Mouse (Mus musculus) frontal cortex, postnatal 25 days (tissue): ENCODE results near the gene Pithd1.
A peak's percentile ranks its signal among the peaks of the same experiment; 100 is the strongest.

Experiments used
- DNase-seq, 2 experiments: peaks; one replicate each; pipeline ENCODE4 v3.0.0; 2022; ENCODE audit warnings: low spot score in 2 of 2

Pithd1 gene

DNA sequence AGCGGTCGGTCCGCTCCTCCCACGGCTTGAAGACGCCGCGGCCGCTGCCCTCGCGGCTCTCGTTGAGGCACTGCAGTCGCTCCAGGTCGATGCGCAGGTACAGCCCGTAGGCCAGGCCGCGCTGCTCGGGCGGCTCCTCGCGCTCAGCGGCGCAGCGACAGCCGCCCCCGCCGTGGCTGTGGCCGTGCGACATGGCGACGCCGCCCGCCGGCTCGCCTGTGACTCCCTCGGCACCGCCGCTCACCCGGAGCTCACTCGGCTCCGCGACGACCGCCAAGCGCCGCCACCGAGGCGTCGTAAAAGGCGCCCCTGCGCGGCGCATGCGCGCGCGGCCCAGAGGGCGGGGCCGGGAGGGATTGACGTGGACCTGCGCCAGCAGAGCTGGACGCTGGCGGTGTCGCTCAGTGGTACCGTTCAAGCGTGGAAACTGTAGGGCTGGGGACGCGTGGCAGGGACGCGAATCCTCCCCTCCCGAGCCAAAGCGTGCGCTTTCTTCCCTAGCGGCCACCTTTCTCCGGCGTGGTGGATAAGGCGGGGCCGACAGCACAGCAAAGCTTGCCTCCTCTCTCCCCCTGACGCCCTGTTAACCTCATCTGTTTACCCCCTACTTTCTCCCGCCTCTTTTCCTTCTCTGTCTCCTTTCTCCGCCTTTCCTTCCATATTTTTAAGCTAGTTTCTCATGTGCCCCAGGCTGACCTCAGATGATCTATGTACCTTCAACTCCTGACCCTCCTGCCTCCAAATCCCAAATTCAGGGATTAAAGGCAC is at the start of gene Pithd1:
TSS of gene Pithd1 (minus strand) at position 322 of the 768 bp plus-strand sequence.
- DNase-seq = peak; percentile 81 to 88

DNA sequence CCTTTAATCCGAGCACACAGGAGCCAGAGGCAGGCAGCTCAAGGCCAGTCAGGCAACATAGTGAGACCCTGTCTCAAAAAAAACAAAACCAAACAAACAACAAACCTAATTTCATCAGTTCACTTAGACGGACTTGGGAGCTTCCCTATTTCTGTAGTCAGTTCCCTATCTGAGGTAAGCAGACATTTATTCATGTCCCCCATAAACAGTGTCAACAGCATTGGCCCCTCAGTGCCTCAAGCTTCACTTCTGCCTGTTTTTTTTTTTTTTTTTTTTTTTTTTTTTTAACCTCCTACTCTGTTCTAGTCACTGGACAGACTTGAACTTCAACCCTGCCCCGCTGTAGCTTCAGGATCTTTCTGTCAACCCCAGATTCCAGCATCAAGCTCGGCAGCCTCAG is 48.0 kb upstream of the Pithd1 start:
- no peak for DNase-seq

DNA sequence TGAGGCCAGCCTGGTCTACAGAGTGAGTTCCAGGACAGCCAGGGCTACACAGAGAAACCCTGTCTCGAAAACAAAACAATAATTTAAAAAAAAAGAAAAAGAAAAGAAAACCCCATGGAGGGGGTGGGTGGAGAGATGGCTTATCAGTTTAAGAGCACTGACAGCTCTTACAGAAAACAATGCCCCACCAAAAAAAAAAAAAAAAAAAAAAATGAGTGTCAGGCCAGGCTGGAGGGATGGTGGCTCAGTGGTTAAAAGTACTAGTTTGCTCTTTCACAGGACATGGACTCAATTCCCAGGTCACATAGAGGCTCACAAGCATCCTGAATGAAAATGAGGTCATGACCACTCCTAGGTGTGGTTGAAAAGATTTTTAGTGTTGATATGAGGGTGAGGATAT is 46.2 kb upstream of the Pithd1 start:
- DNase-seq = no peak

- no peak for DNase-seq
Measured at GRCm38 (mm10) chr4:136030968-136031909, 44.2 kb upstream of the Pithd1 start.

- no peak for DNase-seq
Measured at GRCm38 (mm10) chr4:136028689-136029088, 41.6 kb upstream of the Pithd1 start.

DNA sequence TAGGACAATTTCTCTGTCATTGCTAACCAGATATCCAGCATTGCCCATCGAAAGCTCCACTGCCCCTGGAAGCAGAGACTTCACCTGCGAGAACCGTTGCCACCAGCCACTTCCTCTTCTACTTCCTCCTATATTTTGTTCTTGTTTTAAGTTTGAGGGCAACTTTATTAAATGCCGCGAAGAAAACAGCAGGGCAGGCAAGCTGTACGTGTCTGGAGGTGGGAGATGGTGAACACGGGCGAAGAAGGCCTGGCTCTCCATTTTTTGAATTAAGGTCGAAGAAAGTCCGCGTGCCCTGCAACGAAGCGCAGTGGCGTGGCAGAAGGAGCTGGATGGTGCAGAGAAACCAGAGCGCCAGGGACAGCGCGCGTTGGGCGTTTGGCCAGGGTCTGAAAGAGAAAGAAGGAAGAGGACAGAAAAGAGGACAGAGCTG is 41.1 kb upstream of the Pithd1 start:
- DNase-seq = no peak

DNA sequence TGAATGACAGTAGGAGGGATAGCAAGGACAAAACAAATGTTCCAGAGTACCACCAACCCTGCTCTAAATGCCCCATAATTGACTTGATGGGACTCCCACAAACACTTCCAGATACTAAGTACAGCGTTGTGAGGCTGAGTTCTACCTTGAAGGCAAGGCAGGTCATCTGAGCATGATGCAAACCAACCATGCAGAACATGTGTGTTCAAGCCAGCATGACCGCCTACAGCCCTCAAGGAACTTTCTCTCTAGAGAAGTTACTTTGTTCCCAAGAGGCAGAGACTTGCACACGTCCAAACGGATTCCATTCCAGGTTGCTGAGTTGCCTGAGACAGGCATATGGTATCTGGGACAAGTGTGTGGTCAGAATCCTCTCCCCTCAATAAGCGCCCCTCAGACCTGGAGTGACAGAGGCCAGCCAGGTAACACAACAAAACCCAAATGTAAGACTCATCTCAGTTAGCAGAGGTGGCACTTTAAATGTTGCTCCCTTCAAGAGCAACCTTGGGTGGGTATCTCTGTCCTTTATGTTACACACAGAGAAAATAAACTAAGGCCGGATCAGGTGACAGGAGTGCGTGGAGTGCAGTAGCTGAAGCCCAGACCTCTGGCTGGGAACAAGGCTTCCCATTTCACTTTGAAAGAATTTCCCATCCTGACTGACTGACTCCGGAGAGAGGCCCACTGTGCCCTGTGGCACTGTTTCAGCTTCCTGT is 40.5 kb upstream of the Pithd1 start:
- no peak for DNase-seq

DNA sequence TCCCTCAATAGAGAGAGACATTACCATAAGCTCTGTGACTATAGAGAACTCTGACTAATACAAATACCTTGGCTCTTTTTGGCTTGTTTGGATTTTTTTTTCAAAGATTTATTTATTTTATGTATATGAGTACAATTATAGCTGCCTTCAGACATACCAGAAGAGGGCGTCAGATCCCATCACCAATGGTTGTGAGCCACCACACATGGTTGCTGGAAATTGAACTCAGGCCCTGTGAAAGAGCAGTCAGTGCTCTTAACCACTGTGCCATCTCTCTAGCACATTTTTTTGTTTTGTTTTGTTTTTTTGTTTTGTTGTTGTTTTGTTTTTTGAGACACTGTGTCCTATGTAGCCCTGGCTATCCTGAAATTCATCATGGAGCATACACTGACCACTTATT is 38.3 kb upstream of the Pithd1 start:
- DNase-seq = no peak

DNA sequence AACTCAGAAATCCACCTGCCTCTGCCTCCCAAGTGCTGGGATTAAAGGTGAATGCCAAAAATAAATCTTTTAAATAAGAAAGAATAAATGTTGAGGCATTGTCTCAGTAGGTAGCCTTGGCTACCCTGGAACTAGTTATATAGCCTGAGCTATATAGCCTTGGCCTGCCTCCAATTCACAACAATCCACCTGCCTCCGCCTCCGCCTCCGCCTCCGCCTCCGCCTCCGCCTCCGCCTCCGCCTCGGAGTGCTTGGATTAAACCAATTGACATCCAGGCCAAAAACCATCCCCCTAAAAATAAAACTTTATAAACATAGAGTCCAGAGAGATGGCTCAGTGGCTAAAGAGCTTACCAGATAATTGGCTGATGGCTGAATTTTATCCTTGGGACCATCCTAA is 35.9 kb upstream of the Pithd1 start:
- DNase-seq = no peak

GRCm38 (mm10) chr4:136021549-136022047 is 34.5 kb upstream of the Pithd1 start, which contains the start of gene Eloa:
TSS of gene Eloa (minus strand) at chr4:136021763.
- peak; percentile 98 to 99 for DNase-seq

GRCm38 (mm10) chr4:136020743-136021548 is 33.9 kb upstream of the Pithd1 start:
- peak in 1 of 2 experiments; percentile 4 for DNase-seq

- no peak for DNase-seq
Measured at GRCm38 (mm10) chr4:136016059-136016602, 29.1 kb upstream of the Pithd1 start.

DNA sequence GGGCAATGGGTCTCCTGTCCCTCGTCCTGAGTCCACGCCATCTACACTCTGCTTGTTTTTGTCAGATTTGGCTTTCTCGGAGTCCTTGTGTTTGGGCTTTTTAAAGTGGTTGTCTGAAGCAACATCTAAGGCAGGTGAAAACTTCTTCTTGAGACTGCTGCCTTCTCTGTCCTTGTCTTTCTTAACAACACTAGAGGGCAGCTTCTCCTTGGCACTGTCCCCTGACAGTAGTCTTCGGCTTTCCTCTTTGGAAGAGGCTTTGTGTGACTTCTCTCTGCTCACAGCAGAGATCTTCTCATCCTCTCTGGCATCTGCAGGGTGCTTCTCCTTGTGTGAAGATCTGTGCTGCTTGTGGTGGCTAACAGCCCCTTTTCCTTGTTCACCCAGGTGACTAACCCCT is 23.5 kb upstream of the Pithd1 start:
- DNase-seq = no peak

DNA sequence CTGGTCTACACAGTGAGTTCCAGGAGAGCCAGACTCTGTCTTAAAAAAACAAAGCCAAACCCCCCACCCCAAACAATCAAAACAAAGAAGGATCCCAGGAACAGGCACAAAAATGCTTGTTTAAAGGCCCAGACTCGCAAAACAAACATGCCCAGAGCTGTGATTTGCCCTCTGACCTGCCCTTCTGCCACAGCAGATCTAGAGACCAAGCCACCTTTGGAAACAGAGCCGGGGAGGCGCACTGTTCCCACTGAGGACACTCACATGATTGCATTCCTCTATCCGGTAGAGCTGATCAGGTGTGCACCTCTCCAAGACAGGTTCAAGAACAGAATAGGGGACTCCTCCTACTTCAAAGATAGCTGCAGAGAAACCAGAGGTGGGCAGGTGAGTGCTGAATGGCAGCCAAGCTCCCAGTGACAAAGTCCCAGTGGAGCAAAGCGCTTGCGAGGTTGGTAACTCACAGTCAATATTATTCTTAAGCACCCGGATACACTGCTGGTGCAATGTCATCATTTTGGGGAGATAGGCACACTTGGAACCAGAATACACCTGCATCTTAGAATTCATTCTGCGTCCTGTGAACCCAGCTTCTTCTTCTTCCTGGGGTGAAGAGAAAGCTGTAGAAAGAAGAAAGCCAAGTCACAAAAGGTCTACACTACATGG is 21.9 kb upstream of the Pithd1 start:
- no peak for DNase-seq

DNA sequence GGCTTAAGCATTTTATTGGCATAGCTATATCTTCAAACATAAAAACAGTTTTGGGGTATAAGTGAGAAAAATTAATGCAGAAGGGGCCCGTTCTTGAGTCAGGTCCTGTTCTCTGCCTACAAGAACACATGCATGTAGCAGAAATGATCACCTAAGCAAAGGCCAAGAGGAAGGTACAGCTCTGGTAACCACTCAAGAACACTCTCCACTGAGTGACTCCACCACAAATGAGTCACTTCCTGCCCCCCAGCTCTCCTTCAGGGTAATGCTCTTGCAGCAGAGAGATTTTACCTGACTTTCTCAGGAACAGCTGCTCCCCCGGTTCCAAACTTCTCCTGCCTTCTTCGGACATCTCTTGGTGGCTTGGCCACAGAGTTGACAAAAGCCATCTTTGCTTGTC is 19.8 kb upstream of the Pithd1 start:
- DNase-seq = no peak

- DNase-seq = no peak
Measured at GRCm38 (mm10) chr4:136004921-136005320, 17.9 kb upstream of the Pithd1 start.

DNA sequence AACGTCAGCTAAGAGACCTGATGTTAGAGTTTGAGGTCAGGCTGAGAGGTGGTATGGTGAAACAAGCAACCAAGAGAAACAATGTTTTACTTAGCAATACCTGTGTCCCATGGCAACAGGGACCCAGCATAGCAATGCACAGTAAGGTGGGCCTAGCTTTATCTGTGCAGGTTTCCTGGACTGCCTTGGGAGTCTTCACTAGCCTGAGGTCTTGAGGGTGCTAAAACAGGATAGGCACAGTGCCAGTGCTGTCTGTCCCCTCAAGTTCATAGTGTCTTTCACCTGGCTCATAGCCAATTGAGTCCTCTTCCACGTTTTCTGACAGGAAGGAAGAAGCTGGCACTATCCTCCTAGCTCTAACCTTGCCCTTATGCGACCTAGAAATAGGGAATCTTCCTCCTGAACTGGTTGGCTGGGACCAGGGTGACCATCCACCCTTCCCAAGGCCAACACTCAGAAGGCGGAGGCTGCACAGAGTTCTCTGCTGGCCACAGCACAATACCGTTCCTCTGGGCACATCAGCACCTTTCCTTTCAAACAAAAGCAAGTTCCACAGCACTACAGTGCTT is 17.1 kb upstream of the Pithd1 start:
- DNase-seq = no peak

DNA sequence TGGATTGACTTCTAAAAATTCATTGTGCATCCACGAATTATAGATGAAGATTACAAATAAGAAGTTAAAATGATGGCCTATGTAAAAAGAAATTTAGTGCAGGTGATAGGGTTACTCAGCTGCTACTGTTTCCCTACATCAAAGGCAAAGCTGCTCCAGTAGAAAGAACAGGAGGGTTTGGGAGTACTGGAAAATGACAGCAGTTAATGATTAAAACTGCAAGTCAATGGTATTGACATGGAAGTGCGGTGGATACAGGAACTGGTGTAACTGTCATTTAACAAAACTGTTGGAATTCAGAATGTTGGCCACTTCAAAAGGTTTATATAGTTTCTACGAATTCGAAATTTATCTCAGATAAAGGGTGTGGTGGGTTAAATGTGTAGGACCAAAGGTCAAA is 8.1 kb upstream of the Pithd1 start:
- no peak for DNase-seq

DNA sequence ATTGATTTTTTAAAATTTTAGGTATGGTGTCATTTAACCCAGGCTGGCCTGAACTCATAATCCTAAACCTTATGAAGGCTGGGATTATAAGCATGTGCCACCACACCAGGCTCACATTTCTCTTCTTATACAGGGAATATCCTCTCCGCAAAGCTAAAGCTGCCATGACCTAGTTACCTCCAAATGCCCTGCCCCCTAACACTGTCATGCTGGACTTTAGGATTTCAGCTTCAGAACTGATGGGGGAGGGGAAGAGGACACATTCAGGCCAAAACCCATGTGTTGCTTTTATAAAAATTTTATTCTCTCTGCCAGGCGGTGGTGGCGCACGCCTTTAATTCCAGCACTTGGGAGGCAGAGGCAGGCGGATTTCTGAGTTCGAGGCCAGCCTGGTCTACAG is 6.9 kb upstream of the Pithd1 start:
- DNase-seq = no peak

DNA sequence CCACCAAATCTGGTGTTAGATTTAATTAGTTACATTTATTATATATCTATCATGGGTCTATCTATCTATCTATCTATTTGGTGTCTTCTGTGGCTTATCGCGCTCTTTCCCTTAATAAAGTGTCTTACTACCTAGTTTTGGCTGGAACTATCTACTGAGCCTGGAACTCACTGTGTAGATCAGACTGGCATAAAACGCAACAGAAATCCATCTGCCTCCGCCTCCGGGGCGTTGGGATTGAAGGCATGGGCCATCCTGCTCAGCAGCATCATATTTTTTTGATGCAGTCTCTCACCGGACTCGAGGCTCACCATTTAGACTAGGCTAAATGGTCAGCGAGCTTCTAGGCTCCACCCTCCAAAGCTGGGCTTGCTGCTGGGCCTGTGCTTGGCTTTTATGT is 650 bp upstream of the Pithd1 start:
- no peak for DNase-seq
